Mouse (Mus musculus) thymus, adult 2 months (tissue): ENCODE data around the gene Sec22c. TPM values are rescaled to one million over a fixed set of nuclear protein-coding genes. Genes with fewer than 3 reads are reported as not detected.

Experiments used
- DNase-seq: peaks from one replicate; pipeline ENCODE4 v3.0.0; 2021
- H3K27ac ChIP-seq: fragments of 200-500 bp; 2 replicates; pipeline ENCODE4 v1.5.1; 2012; ENCODE audit warnings: low read length, control low read depth; ENCODE audit not compliant: control insufficient read depth, insufficient read depth
- H3K27me3 ChIP-seq: fragments of 200-500 bp; 2 replicates; pipeline ENCODE4 v1.6.1; 2012; ENCODE audit warnings: mild to moderate bottlenecking, low read length, moderate library complexity, mixed read lengths; ENCODE audit not compliant: control insufficient read depth, insufficient read depth
- H3K36me3 ChIP-seq: fragments of 200-500 bp; 2 replicates; pipeline ENCODE4 v1.6.1; 2012; ENCODE audit warnings: mild to moderate bottlenecking, low read length, moderate library complexity; ENCODE audit not compliant: control insufficient read depth, insufficient read depth
- H3K4me1 ChIP-seq: fragments of 200-500 bp; replicated peaks from 2 replicates; pipeline ENCODE4 v1.6.1; 2012; ENCODE audit warnings: low read length; ENCODE audit not compliant: control insufficient read depth, insufficient read depth
- H3K4me3 ChIP-seq: fragments of 200-500 bp; 2 replicates; pipeline ENCODE4 v1.5.1; 2012; ENCODE audit warnings: mild to moderate bottlenecking, low read length, control low read depth, moderate library complexity; ENCODE audit not compliant: control insufficient read depth, insufficient read depth
- CTCF ChIP-seq: fragments of 200-500 bp; IDR thresholded peaks from 2 replicates; pipeline ENCODE4 v1.5.1; 2012; ENCODE audit warnings: mild to moderate bottlenecking, control low read depth, low read length, moderate library complexity, borderline replicate concordance; ENCODE audit not compliant: control insufficient read depth, poor library complexity, insufficient read depth; ENCODE audit errors: extremely low read depth
- POLR2A ChIP-seq: fragments of 200-500 bp; IDR thresholded peaks from 2 replicates; pipeline ENCODE4 v1.6.1; 2012; ENCODE audit warnings: mild to moderate bottlenecking, low read length, control low read depth, moderate library complexity; ENCODE audit not compliant: control insufficient read depth, poor library complexity, insufficient read depth; ENCODE audit errors: extremely low read depth
- WGBS: fragments of 180-500 bp; shearing (Covaris S2); methylation state at CpG from one replicate; pipeline ENCODE4 v1.1.7; 2018; 5-methylcytosine and 5-hydroxymethylcytosine counted together
- polyA plus RNA-seq: library from polyadenylated mRNA; depleted of rRNA; stranded (reverse); fragments of >200 nt; gene quantifications from 2 replicates; pipeline ENCODE4 v1.2.3, GENCODE M21; 2012

Gene Sec22c
- polyA plus RNA-seq, 1 experiment, result 43.6 TPM

DNA sequence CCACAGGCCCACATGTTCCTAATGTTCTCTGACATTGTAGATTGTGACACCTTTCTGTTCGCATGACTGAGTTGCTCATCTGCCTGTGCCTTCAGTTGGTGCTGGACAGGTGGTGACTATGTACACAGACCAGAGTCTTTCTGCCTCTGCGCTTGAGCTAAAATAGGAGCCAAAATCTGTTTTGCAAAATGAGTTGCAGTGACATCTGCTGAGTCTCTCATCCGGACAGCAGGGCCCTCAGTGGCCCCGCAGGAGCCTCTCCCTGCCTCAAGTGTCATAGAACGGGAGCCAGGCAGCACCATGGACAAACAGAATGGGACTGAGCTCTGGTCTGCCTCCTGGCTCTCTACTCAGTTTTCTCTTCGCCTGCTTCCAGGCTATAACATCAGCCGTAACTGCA is 45.5 kb downstream of the Sec22c start:
- WGBS, result 96% methylated on average over 7 of the region's 7 CpGs
- Histone ChIP-seq H3K36me3 (no peaks in the 10 kb centered on the region), H3K4me3 (no peak overlapping the region), H3K27me3 (no peaks in the 10 kb centered on the region), H3K27ac (no peak overlapping the region), H3K4me1 (no peaks in the 10 kb centered on the region)
- TF ChIP-seq CTCF, result no peak
- TF ChIP-seq POLR2A, result no peak
- DNase-seq, result no peak

DNA sequence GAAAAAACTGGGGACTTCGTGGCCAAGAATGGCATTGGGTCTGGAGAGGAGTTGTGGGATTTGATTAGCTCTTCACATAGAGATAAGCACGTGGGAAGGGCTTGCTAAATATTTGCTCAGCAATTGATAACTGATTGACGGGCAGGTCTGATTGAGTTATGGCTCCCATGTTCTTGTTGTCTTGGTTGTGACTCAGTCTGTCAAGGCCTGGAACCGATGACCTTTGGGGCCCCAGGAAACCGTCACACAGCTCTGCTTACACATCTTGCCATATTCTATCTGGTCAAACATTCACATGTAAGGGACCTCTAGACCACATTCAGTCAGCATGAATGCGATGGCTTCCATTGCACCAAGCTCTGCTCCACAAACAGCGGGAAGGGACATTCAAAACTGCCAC is 47.0 kb downstream of the Sec22c start:
- Histone ChIP-seq H3K36me3 (no peaks in the 10 kb centered on the region), H3K4me1 (no peaks in the 10 kb centered on the region), H3K27ac (no peak overlapping the region), H3K4me3 (no peak overlapping the region), H3K27me3 (no peaks in the 10 kb centered on the region)
- no peak for DNase-seq
- WGBS, result 88% methylated on average over 7 of the region's 7 CpGs
- TF ChIP-seq POLR2A (no peak), CTCF (no peak)

DNA sequence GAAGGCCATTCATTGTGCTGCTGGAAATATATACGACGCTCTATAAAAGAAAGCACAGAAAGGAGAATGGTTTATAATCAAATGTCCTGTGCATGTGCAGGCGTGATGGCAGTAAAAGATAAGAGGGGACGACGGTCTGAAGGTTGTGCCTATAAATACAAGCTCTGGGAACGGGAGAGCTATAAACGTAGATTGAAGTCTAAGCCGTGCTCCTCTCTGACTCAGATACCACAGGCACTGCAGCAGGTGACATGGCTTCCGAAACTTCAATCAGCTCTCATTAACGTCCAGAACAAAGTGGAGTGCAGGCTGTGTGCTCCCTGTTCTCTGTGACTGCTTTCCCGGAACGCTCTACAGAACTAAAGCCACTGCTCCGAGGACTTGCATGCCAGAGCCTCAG is 48.1 kb downstream of the Sec22c start:
- no peak overlapping the region for H3K4me3 ChIP-seq
- no peak for DNase-seq
- 88% methylated on average over 13 of the region's 13 CpGs for WGBS

DNA sequence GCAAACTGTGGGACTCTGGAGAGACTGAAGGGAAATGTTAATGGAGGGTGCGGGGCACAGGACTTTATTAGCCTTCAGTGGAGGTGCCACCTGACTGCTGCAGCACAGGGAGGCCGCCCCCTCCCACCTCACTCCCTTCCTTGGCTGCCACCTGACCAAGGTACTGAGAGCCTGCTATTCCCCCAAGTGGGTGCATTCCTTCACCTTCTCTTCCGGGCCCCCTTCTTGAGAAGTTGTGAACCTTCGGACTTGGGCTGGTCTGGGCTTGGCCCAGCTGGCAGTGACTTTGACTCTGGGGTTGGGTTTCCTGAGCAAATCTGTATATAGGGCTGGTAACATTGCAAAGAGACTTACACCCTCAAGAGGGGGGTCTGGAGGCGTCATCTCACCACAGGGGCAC is 49.0 kb downstream of the Sec22c start:
- TF ChIP-seq POLR2A (no peak), CTCF (no peak)
- Histone ChIP-seq H3K36me3 (no peaks in the 10 kb centered on the region), H3K27ac (no peak overlapping the region), H3K4me1 (no peaks in the 10 kb centered on the region), H3K27me3 (no peaks in the 10 kb centered on the region), H3K4me3 (no peak overlapping the region)
- DNase-seq, result no peak
- WGBS, result 89% methylated on average over 5 of the region's 5 CpGs

More for the DNA sequence above, 48.1 kb downstream of the Sec22c start:
- H3K27ac ChIP-seq, result no peak overlapping the region
- H3K4me1 ChIP-seq, result no peaks in the 10 kb centered on the region
- H3K36me3 ChIP-seq, result no peaks in the 10 kb centered on the region
- H3K27me3 ChIP-seq, result no peaks in the 10 kb centered on the region
- TF ChIP-seq CTCF (no peak), POLR2A (no peak)

GRCm38 (mm10) chr9:121653668-121654067 is 51.6 kb downstream of the Sec22c start:
- H3K4me3 ChIP-seq, result no peak overlapping the region
- no peak overlapping the region for H3K27ac ChIP-seq
- 94% methylated on average over 10 of the region's 10 CpGs for WGBS
- H3K36me3 ChIP-seq, result no peaks in the 10 kb centered on the region
- no peak for DNase-seq
- H3K27me3 ChIP-seq, result no peaks in the 10 kb centered on the region
- TF ChIP-seq CTCF, result no peak
- TF ChIP-seq POLR2A, result no peak
- no peaks in the 10 kb centered on the region for H3K4me1 ChIP-seq

DNA sequence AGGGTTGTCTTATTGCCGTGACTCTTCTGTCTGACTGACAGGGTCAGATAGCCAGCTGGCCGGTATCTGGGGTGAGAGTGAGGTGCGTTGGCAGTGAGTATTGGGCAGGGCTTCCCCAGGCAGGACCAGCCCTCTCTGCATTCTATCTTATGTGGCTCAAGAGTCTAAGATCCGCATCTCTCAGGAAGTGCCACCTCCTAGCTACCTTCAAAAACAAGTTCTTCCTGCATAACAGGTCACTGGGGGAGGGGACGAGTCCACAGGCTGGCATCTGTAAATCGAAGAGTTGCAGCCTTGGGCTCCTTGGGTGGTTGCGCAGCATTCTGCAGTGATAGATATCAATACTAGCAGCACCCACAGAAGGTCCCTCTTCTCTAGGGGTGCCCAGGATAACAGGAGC is 58.3 kb downstream of the Sec22c start:
- Histone ChIP-seq H3K27me3 (peaks cover 4% of the 10 kb centered on the region; the same call in 1 of the 2 replicates), H3K36me3 (no peaks in the 10 kb centered on the region), H3K4me3 (no peak overlapping the region), H3K27ac (peak overlapping the region; percentile 34; the same call in 1 of the 2 replicates), H3K4me1 (peaks cover 14% of the 10 kb centered on the region)
- TF ChIP-seq POLR2A, result no peak
- TF ChIP-seq CTCF, result no peak
- no peak for DNase-seq
- 61% methylated on average over 7 of the region's 7 CpGs for WGBS

DNA sequence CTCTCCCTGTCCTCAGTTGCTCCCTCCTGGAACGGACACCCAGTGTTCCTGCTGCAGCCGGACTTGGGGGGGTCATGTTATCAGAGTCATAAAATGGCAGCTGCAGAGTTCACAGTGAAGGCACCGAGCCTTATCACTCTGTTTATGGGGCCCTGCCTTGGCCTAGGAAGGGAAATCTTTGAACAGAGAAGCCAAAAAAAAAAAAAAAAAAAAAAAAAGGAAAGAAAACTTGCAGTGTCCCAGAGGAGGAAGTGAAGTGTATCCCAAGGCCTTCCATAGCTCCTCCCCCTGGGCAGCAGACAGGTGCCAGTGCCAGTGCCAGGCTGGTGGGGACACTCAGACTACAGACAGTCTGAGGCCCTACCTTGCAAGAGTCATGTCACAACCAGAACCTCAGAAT is 60.4 kb downstream of the Sec22c start:
- no peak for DNase-seq
- WGBS, result 88% methylated on average over 3 of the region's 3 CpGs
- no peaks in the 10 kb centered on the region for H3K36me3 ChIP-seq
- no peak for TF ChIP-seq POLR2A
- no peak for TF ChIP-seq CTCF
- H3K27ac ChIP-seq, result no peak overlapping the region
- peaks cover 7% of the 10 kb centered on the region; the same call in 1 of the 2 replicates for H3K27me3 ChIP-seq
- H3K4me1 ChIP-seq, result peaks cover 25% of the 10 kb centered on the region
- no peak overlapping the region for H3K4me3 ChIP-seq
